In the genomic region with DNA sequence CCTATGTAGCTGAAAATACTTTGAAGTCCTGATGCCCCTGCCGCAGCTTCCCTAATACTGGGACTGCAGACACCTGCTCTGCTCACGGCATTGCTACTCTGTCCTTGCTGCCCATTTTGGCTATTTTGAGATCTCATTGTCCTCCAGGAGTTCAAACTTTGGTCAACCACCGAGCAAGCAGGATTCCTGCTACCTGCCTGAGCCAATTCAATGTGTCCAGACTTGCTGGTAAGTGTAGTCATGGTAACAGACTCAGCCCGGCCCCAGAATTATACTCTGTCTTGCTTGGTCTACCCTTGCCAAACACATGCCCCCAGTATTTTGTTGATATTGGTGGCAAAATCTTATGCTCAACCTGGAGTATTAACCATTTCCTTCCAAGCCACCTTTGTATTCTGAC, we compare ENCODE assay signal across 20 mouse cellular contexts.
"Had no signal": no experiment of that assay in that cellular context is flagged by ENCODE, and none has a peak within 500 bp of the region (broad histone marks: within the 10 kb centered on the region; RNA-seq: fewer than 3 reads in every experiment).

No protein-coding gene starts in this region.

- ATAC-seq: liver, postnatal 0 days; lung, postnatal 0 days; midbrain, embryonic 13.5 days; midbrain, embryonic 15.5 days had no signal

- H3K9ac ChIP-seq: liver, embryonic 13.5 days; liver, embryonic 15.5 days; liver, postnatal 0 days; lung, embryonic 15.5 days; midbrain, embryonic 13.5 days; midbrain, embryonic 15.5 days; neural tube, embryonic 12.5 days; stomach, embryonic 15.5 days had no signal

- H3K27ac ChIP-seq: liver, embryonic 13.5 days; liver, embryonic 15.5 days; lung, embryonic 15.5 days; macrophage; midbrain, embryonic 13.5 days; midbrain, embryonic 15.5 days; neural tube, embryonic 12.5 days; stomach, embryonic 15.5 days; stomach, postnatal 0 days had no signal

- DNase-seq: liver, embryonic 13.5 days; liver, postnatal 0 days; lung, adult 2 months; lung, postnatal 14 days; lung, postnatal 36 days; right cerebral cortex, postnatal 14 days; thymus, adult 2 months; thymus, postnatal 25 days; thymus, postnatal 4 days had no signal

- H3K4me1 ChIP-seq: lung, embryonic 15.5 days; midbrain, embryonic 15.5 days; neural tube, embryonic 12.5 days; stomach, embryonic 15.5 days had no signal

- H3K4me3 ChIP-seq: liver, embryonic 13.5 days; liver, embryonic 15.5 days; lung, embryonic 15.5 days; megakaryocyte, embryonic 14.5 days; midbrain, embryonic 13.5 days; midbrain, embryonic 15.5 days; neural tube, embryonic 12.5 days; stomach, embryonic 15.5 days had no signal

- H3K9me3 ChIP-seq: liver, embryonic 13.5 days; liver, embryonic 15.5 days; lung, embryonic 15.5 days; midbrain, embryonic 13.5 days; midbrain, embryonic 15.5 days; neural tube, embryonic 12.5 days; stomach, embryonic 15.5 days had no signal

- H3K27me3 ChIP-seq: liver, embryonic 13.5 days; liver, embryonic 15.5 days; lung, embryonic 15.5 days; midbrain, embryonic 13.5 days; midbrain, embryonic 15.5 days; neural tube, embryonic 12.5 days; stomach, embryonic 15.5 days had no signal

- H3K4me2 ChIP-seq: liver, embryonic 13.5 days; liver, embryonic 15.5 days; lung, embryonic 15.5 days; midbrain, embryonic 11.5 days; midbrain, embryonic 13.5 days; midbrain, embryonic 15.5 days; neural tube, embryonic 12.5 days; stomach, embryonic 15.5 days had no signal

- H3K36me3 ChIP-seq: liver, embryonic 13.5 days; liver, embryonic 15.5 days; lung, embryonic 15.5 days; midbrain, embryonic 13.5 days; midbrain, embryonic 15.5 days; neural tube, embryonic 12.5 days; stomach, embryonic 15.5 days had no signal
